Mouse (Mus musculus) 3T3-L1 (cell line): Measurements from ENCODE around the gene Eva1c.

Experiments used
- DNase-seq: peaks from one replicate; pipeline ENCODE4 v3.0.0-alpha.2; 2015; ENCODE audit warnings: low read depth, low spot score

The Eva1c gene

DNA sequence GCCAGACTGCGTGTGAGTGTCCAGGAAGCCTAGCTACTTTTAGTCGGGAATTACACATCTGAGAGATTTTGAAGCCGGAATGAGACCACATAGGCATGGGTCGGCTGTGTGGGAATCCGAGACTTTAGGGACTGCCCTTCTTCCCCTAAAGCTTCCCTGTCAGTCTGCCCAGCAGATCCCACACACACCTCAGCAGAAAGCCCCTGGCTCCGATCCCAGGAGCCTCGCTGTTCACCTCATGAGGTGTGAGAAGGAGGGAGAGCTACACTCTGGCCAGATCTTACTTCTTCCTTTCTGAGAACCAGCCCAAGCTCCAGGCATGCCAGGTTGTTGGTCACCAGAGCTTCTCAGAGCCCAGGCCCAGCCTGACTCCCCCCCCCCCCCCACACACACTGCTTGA, 38.2 kb downstream of the Eva1c start:
- no peak for DNase-seq

DNA sequence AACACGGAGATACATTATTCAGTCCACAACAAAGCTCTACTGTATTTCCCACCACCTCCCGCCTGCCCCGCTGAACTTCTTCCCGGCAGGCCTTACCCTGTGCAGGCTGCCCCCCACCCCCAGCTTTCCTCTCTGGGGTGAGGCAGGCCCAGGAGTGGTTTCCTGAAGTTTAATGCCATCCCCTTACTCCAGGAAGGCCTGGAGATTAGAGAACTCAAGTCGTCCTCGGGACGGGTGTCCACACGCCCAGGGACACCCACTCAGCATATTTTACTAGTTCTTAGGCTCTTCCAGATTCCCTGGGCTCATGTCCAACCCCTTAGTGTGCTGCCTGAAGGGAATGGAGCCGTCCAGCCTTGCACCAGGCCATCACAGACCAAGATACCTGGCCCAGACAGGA, 39.1 kb downstream of the Eva1c start:
- DNase-seq = no peak

DNA sequence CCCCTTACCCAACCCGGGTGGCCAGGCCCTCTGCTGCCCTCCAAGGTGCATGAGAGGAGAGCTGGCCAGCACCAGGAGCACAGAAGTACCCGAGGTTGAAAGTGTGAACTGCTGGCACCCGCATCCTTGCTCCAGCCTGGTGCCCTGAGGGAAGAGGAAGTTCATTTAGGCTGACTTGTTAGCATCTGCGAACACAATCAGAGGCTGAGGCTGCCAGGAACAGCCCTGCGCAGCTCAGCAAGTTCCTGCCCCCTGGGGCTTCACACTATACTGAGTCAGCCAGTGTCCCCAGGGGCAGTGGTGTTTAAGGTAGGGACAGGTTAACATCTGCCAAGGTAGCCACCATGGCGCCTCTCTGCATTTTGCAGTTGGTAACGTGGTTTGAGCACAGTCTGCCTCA, 41.6 kb downstream of the Eva1c start:
- DNase-seq = no peak

DNA sequence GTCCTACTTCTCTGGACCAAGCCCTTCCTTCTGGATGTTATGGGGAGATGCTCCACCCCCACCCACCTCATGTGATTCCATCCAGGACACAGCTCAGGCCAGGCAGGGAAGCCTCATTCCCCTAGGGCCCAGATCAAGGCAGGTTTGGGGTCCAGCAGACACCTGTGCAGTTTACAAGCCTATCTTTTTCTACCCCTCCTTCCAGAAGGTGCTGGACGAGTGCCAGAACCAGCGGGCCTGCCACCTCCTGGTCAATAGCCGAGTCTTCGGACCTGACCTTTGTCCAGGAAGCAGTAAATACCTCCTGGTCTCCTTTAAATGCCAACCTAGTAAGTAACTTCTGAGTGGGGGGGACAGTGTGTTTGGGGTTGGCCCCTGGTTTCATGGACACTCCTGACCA, 42.8 kb downstream of the Eva1c start:
- DNase-seq = no peak

DNA sequence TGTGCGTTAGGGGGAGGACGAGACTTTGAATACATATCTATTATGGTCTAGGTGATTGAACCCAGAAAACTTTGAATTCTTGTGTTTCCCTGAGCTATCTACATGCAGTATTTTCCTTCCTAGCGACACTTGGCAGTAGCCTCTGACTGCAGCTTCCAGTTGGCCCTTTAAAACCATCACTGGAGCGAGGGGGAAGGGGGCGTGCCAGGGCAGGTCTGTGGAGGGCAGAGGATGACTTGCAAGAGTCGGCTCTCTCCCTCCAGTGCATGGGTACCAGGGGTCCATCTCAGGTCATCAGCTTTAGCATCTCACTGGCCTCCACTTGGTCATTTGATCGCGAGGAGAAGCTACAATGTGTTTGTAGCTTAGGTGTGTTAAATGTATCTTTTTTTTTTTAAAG, 46.4 kb downstream of the Eva1c start:
- DNase-seq = no peak

DNA sequence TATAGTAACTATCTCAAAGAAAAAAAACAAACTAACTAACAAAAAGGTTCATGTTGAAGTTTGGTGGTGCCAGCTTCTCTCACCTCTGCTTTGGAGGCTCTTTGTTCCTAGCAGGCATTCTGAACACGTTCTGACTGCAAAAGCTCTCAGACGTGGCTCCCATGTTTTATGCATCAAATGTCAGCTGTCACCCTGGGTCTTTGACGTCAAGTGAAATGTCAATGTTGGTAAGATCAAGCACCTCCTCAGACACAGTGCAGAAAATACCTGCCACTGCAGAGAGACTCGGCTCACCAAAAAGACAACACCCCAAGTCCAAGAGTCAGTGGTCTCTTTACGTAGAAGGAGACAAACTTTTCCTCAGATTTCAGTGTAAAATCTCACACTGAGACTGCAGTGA, 48.0 kb downstream of the Eva1c start:
- no peak for DNase-seq

DNA sequence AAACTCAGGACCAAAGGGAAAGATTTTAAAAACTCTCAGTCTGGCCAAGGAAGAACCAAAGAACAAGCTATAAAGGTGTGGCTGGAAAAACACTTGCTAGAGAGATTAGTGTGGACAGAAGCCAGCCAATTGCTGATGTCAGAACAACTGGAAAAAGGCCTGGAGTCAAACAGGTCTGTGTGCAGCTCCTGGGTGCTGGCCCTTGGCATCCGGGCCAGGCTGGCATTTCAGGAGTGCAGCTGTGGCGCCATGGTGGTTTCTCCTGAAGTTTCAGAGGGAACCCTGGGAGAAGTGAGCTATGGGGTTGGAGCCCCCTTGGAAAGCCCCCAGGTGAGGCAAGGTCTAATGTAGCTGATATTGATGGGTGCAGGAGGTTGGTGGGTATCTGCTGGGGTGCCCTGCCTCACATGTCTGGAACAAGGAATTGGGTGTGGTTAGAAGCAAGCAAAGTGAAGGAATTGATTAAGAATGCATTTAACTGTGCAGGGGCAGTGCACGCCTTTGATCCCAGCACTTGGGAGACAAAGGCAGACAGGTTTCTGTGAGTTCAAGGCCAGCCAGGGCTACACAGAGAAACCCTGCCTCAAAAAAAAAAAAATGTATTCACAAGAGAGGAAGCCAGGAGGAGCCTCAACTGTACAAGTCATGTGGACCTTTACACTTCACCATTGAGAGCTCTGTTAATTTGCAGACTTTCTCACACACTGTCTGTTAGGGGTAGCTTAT, 51.8 kb downstream of the Eva1c start:
- DNase-seq = no peak

DNA sequence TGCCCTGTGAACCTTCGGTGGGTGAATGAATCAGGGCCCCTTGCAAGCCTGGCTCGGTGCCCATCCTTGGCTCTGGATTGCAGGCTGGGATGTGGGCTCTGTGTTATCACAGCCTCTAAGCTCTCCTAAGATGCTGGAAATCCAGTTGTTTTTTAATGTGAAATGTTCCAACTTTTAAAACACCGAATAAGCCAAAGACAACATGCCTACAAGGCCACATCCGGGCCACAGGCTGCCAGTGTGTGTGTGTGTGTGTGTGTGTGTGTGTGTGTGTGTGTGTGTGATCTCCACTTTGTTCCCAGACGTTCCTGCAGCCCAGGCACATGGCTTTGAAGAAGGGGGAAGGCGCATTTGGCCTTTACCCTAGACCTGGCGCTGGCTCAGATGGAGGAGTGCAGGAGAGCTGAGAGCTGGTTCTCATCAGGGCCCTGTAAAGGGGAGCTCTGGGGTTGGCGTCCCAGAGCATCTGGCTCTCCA, 56.0 kb downstream of the Eva1c start:
- peak; percentile 75 for DNase-seq

DNA sequence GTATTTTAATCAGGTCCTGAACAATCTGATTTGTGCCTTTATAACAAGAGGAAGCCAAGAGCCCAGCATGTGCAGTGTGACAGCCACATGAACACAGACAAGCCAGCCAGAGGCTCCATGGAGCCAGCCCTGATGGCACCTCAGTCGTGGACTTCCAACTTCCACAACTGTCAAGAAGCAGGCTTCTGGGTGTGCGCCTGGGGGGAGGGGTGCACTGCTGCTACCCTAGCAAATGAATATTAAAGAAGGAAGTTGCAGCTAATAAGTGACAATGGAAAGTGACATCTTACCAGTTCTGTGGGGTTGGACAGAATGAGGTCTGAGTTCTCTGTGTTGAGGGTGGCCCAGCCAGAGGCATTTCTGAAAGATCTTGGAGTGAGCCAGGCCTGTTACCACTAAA, 58.8 kb downstream of the Eva1c start:
- DNase-seq = no peak

DNA sequence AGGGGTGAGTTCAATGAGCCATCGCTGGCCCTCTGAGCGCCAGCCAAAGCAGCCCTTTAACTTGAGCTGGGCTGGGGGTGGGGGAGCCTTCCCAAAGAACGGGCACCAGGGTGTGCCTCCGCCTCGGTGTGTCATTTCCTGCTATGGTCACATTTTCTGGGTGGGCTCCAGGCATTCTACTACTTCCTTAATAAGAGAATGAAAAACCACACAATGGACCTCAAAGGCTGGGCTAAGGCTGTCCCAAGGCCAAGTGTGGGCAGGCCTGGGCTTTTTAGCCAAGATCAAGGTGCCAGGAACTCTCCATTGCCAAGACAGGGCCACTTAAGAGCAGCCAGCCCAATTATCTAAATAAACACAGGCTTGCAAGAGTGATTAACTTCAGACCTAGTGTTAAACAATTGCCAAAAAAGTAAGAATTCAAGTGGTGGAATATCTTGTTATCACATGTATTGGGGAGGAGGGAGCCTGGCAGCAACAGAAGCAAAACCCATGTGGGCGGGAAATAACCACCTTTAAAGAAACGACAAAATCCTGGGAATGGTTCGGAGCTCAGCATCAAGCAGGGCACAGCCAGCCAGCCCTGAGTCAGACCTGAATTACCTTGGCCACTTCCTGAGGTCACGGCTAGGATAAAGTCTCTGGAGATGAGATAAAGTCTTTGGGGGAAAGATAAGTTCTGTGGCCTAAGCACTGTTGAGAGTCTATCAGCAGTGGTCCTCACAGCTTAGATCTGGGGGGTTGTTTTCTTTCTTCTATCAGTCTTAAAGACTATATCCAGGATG, 59.5 kb downstream of the Eva1c start:
- peak; percentile 98 for DNase-seq

DNA sequence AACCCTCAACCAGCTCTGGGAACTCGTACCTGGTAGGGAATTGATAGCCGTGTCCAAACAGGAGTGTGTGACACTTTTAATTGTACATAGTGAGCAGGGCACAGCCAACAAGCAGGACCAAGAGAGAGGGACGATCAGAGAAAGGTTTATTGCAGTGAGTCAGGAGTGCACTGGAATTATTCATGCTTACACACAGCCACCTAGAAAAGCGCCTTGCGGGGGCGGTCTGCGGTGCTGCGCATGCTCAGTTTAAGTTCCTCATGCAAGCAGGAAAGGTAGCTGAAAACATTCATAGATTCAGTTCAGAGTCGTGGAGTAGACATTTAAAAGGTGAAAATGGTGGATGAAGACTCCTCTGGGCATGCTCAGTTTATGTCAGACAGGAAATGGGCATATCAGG, 64.2 kb downstream of the Eva1c start:
- DNase-seq = no peak

DNA sequence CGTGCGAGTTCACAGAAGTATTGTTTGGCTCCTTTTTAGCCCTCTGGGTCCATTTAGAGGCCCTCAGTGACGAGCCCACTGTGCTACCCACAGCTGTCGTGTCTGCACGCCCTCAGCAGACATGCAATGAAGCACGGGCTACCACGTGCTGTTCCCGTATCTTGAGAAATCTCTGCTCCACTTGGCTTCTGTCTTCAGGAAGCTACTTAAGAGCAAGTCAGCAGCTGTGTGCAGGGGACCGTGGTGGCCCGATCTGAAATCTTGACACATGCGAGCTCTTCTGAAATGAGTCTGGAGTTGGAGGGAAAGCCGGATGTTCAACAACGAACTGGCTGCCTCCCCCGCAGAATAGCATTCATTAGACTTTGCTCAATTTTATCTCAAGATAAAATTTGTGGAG, 65.1 kb downstream of the Eva1c start:
- DNase-seq = no peak

DNA sequence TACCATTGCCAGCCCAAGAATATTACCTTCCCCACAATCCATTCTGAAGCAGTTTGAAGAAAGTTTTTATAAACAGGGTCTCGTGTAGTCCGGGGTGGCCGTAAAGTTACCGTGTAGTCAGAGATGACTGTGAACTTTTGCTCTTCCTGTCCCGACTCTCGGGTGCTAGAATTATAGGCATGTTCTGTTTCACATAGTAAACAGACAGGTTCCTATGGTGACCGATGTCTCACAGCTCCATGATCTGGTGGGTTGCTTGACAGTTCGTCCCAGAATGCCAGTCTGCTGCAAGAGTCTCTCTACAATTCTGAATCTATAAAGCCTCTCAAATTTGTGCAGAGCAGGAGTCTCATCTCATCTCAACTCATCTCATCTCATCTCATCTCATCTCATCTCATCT, 65.6 kb downstream of the Eva1c start:
- no peak for DNase-seq

DNA sequence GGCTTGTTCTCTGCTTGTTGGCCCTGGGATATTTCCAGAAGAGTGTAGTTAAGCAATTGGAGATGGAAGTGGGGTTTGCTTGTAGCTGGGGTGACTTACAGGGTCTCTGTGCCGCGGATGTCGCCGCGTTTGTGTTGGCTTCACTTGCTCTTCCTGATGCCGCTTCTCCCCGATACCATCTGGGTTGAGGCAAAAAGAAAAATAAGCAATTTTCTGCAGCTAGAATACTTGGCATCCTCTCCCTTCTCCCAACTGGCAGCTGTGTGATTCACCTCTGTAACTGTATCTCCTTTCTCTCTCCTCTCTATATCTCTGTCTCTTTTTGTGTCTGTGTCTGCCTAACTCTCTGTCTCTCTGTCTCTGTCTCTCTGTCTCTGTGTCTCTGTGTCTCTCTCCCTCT, 66.5 kb downstream of the Eva1c start:
- DNase-seq = peak; percentile 52

DNA sequence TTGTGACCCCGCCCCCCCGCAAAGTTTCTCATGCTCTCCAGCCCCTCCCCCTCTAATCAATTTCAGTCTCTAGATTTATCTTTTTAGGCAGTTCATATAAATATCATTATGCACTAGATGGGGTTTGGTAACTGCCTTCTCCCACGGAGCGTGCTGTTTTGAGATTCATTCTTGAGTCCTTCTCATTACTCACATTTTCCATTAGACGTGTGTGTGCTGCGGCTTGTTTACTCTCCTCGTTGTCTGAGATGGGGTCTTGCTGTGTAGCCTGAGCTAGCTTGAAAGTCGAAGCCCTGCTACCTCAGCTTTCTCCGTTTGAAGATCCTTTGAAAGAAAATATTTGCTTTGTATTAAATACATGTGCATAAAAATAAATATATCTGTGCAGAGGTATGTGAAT, 67.3 kb downstream of the Eva1c start:
- DNase-seq = no peak

DNA sequence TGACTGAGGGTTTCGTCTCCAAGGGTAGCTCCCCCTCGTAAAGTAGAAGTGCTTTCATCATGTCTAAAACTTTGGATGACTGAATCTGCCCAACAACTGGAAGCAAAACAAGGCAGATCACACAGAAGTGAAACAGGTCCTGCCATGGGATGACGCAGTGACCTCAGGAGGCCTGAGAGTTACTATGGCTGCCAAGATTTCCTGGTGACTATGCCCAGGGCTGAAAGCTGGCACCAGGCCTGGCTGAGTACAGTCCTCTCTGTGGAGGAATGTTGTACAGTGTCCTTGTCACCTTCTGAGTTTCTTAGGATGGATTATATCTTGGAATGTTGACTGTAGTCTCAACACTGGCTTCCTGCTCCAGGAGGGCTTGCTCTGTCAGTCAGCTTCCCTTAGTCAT, 71.1 kb downstream of the Eva1c start:
- DNase-seq = peak; percentile 80

DNA sequence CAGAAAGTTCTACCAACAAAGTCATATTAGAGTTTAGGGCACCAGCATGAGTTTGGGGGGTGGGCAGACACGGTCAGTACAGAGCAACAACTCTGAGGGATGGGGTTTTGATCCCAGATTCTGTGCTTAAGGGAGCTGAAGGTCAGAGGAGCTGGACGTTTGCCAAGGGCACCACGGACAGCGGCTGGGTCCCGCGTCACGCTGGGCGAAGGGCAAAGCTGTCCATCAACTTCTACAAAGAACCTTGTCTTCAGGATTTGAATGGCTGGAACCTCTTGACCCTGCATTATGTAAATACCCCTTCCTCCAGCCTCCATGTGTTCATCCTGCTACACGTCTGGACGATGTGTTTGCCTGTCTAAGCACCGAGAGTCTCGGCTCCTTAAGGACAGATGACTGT, 73.0 kb downstream of the Eva1c start:
- DNase-seq = no peak

DNA sequence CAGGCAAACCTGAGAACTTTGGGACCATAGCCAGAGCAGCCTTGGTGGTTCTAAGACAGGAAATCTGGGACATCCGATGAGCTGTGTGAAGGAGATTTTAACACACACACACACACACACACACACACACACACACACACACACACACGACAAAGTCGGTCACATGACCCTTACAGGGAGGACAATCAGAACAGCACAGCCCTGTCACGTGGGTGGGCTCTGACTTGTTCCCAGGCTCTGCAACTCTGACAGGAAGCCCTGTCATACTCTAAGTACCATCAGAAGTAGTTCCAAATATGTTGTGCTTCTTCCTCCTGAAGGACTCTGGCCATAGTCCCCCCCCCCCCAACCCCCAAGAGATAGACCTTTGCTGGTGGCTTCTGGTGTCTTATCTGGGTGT, 74.8 kb downstream of the Eva1c start:
- no peak for DNase-seq

DNA sequence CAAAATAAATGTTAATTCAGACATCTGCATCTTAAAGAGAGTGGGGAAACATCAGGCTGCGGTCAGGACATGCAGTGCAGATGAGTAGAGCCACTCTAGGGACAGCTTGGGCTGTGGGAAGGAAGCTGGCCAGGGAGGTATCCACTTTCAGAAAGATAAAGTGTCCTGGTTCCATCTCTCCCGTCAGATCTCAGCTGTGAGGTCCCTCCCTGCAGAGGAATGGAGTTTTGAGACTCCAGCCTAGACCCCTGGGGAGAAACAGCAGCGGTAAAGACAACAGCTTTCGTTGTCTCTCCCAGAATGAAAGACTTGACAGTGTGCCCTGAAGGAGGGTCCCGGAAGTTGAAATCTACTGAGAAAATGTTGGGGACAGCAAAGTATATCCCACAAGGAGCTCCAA, 76.8 kb downstream of the Eva1c start:
- DNase-seq = no peak

DNA sequence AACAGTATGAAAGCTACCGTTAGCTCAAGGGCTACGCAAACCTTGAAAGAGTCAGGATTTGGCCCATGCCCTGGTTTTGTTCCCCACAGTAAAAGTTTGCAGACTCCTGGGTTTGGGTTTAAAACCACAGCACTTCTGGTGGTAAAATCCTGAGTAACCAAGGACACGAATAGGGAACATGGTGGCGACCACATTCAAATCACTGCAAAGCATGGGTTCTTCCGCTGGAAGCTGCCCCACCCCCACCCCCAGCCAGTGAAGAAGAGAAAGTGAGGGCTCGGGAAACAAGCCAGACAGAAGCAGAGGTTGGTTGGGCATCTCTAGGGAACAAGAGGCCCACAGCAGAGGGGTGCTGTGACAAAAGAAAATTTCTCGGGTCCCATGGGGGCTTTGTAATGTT, 80.7 kb downstream of the Eva1c start:
- no peak for DNase-seq

DNA sequence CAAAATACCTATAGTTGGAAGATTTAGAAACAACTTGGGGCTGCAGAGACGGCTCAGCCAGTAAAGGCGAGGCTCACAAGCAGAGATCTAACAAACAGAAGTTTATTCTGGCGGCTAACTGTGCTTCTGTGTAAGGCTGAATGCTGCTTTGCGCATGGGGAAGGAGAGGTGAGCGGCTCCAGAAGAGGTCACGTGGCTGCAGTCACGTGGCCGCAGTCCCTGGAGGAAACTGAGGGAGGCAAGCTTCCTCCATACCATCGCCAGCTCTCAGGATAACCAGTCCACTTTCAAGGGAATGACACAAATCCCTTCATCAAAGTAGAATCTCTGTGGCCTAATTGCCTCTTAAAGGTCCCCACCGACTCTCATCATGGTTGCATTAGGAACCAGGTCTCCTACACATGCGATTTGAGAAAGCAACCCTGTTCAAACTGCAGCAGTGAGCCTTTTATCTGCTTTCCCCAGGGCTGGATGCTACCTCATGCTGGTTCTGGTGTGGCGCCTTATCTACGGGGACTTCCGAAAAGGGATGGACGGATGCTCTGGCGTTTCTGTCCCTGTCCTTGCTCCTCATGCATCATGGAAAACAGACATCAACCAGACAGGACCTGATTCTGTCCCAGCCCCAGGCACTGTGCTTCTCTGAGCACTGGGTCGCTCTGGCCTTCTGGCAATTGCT, 84.5 kb downstream of the Eva1c start:
- no peak for DNase-seq

DNA sequence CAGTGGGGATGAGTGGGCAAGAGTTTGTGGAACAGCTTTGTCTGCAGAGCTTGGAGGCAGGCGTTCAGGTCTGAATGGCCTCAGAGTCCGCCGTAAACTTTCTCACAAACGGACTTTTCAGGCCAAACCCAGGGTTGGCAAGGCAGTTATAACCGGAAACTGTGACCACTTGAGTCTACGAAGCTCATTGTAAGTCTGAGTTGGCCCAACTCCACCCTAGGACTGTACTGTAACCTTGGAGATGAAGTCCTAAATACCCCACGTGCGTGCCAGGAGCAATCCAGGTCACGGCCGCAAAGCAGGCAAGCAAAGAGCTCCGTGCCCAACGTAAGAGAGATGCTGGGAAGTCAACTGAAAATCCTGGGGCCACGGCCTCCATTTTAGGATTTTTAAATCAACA, 85.2 kb downstream of the Eva1c start:
- DNase-seq = no peak

DNA sequence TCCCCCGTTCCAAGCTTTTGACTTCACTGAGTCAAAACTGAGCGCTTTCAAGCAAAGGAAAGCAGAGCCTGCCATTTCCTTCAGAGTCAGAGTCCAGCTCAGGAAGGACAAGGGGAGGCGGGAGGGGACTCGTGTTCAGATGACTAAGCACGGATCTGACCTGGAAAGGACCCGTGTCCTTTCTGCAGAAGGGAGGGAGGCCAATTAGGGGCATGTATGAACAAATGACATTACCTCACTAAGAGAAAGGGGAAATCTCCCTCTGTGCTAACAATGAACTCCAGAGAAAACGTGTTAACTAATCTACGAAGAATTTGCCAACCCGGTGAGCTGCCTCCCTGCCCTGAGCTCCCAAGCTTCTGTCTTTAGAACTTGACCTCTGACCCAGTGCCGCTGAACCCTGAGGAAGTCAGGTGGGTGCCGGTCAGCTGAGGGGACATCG, 89.5 kb downstream of the Eva1c start:
- DNase-seq = peak; percentile 47
